In genomic region chr8:12773914-12774313, GRCm38 (mm10) we compare ENCODE assay signal across 25 mouse cellular contexts. TPM values are rescaled to one million over a fixed set of nuclear protein-coding genes. Genes with fewer than 3 reads are reported as not detected.
DNase-seq lines count a peak whose midpoint lies in the region; ATAC-seq and TF ChIP-seq lines count a peak whose summit lies in the region.
"Had no signal": no experiment of that assay in that cellular context is flagged by ENCODE, and none has a peak within 500 bp of the region (broad histone marks: within the 10 kb centered on the region; RNA-seq: fewer than 3 reads in every experiment).

No protein-coding gene starts in this region.

- no peak for ATAC-seq in heart, embryonic 16.5 days (replicated peaks; ENCODE audit: extremely low read depth, insufficient read depth, low FRiP score)
- ATAC-seq in lung, postnatal 0 days, result no peak
- ATAC-seq: activated CD4-positive, CD25-positive, alpha-beta regulatory T cell, adult 4 months; forebrain, embryonic 13.5 days had no signal

- TF ChIP-seq POLR2A in heart, adult 2 months (IDR thresholded peaks at IDR 0.05; ENCODE audit: insufficient read depth, low read depth, low read length), result no peak

- intact Hi-C loops in heart, adult 2 months (cut with DNase I), result no loop called here
- intact Hi-C loops in heart, postnatal 14 days (cut with DNase I), result no loop called here

- H3K27me3 ChIP-seq in heart, adult 2 months (ENCODE audit: control insufficient read depth, insufficient read depth, low read length), result no peaks in the 10 kb centered on the region
- no peaks in the 10 kb centered on the region for H3K27me3 ChIP-seq in heart, embryonic 16.5 days (ENCODE audit: control insufficient read depth, insufficient read depth, low read length)
- H3K27me3 ChIP-seq in lung, postnatal 0 days (replicated peaks; ENCODE audit: insufficient read depth, low read length), result no peaks in the 10 kb centered on the region
- H3K27me3 ChIP-seq: forebrain, embryonic 13.5 days had no signal

- no peak for TF ChIP-seq CTCF in heart, adult 2 months (IDR thresholded peaks at IDR 0.05)
- no peak for TF ChIP-seq CTCF in lung, postnatal 0 days (IDR thresholded peaks at IDR 0.05)

- H3K9ac ChIP-seq in heart, adult 2 months (ENCODE audit: low read depth, low read length), result 0 out of 2 replicates have a peak overlapping the region, but pooled peaks have one; percentile 11
- peak overlapping the region; percentile 56 for H3K9ac ChIP-seq in heart, embryonic 16.5 days (ENCODE audit: low read length)
- no peak overlapping the region for H3K9ac ChIP-seq in lung, postnatal 0 days (replicated peaks; ENCODE audit: low read depth)
- H3K9ac ChIP-seq: forebrain, embryonic 13.5 days had no signal

- H3K27ac ChIP-seq in heart, adult 2 months, result peak overlapping the region; percentile 86
- H3K27ac ChIP-seq in heart, embryonic 16.5 days (ENCODE audit: low read length), result peak overlapping the region; percentile 96
- H3K27ac ChIP-seq in lung, postnatal 0 days (ENCODE audit: low read length), result peak overlapping the region; percentile 57
- H3K27ac ChIP-seq: embryonic facial prominence, embryonic 10.5 days; forebrain, embryonic 13.5 days; hindbrain, embryonic 10.5 days; layer of hippocampus, adult 2 months; left cerebral cortex, adult 2 months; macrophage; midbrain, embryonic 10.5 days had no signal

- H3K4me1 ChIP-seq in heart, adult 2 months (ENCODE audit: control insufficient read depth, insufficient read depth, low read length), result peaks cover 16% of the 10 kb centered on the region
- H3K4me1 ChIP-seq in heart, embryonic 16.5 days (ENCODE audit: control insufficient read depth, insufficient read depth, low read length), result peaks cover 54% of the 10 kb centered on the region
- H3K4me1 ChIP-seq in lung, postnatal 0 days (ENCODE audit: insufficient read depth, low read depth, low read length), result peaks cover 36% of the 10 kb centered on the region; the same call in 1 of the 2 replicates

- no peak overlapping the region for H3K4me3 ChIP-seq in heart, adult 2 months
- no peak overlapping the region for H3K4me3 ChIP-seq in heart, embryonic 16.5 days (ENCODE audit: low read length)
- H3K4me3 ChIP-seq in lung, postnatal 0 days (ENCODE audit: low read depth, low read length), result no peak overlapping the region
- H3K4me3 ChIP-seq: embryonic facial prominence, embryonic 10.5 days; forebrain, embryonic 13.5 days; hindbrain, embryonic 10.5 days; layer of hippocampus, adult 2 months; left cerebral cortex, adult 2 months; midbrain, embryonic 10.5 days had no signal

- WGBS in heart, adult 2 months, result 77% methylated on average over 4 of the region's 4 CpGs
- WGBS in heart, embryonic 16.5 days, result 50% methylated on average over 4 of the region's 4 CpGs
- WGBS in lung, postnatal 0 days, result 51% methylated on average over 4 of the region's 4 CpGs

- DNase-seq in heart, adult 2 months, result no peak
- DNase-seq in heart, postnatal 14 days, result no peak
- no peak for DNase-seq in heart, postnatal 4 days
- DNase-seq in lung, postnatal 0 days (ENCODE audit: low spot score), result no peak
- no peak for DNase-seq in lung, postnatal 10 days
- peak; percentile 40 to 70 for DNase-seq in kidney, postnatal 36 days
- no peak for DNase-seq in layer of hippocampus, postnatal 10 days (ENCODE audit: low spot score in 2 of 2)
- DNase-seq: adrenal gland, postnatal 10 days; cerebellum, adult 9-10 months; gastrocnemius, postnatal 14 days; left cerebral cortex, postnatal 4 days; liver; right cerebral cortex, postnatal 14 days; spleen, adult 18-20 months; thymus, adult 2 months had no signal

- no peaks in the 10 kb centered on the region for H3K9me3 ChIP-seq in heart, embryonic 16.5 days (replicated peaks; ENCODE audit: control insufficient read depth, low read length)
- H3K9me3 ChIP-seq in lung, postnatal 0 days (ENCODE audit: low read length), result no peaks in the 10 kb centered on the region
- H3K9me3 ChIP-seq: embryonic facial prominence, embryonic 10.5 days; forebrain, embryonic 13.5 days; G1E; hindbrain, embryonic 10.5 days; midbrain, embryonic 10.5 days had no signal

- no peak for TF ChIP-seq EP300 in heart, adult 2 months (IDR thresholded peaks at IDR 0.05; ENCODE audit: insufficient read depth, low read depth, low read length)
- no peak for TF ChIP-seq EP300 in lung, postnatal 0 days (IDR thresholded peaks at IDR 0.05)

- no peak overlapping the region for H3K4me2 ChIP-seq in heart, embryonic 16.5 days (ENCODE audit: low read depth, low read length)
- H3K4me2 ChIP-seq in lung, postnatal 0 days (replicated peaks; ENCODE audit: low read depth, low read length), result no peak overlapping the region
- H3K4me2 ChIP-seq: forebrain, embryonic 13.5 days had no signal

- no peaks in the 10 kb centered on the region for H3K36me3 ChIP-seq in heart, adult 2 months (ENCODE audit: control insufficient read depth, insufficient read depth, low read length)
- no peaks in the 10 kb centered on the region for H3K36me3 ChIP-seq in heart, embryonic 16.5 days (ENCODE audit: control insufficient read depth, insufficient read depth)
- H3K36me3 ChIP-seq in lung, postnatal 0 days (ENCODE audit: insufficient read depth, low read length), result no peaks in the 10 kb centered on the region
- H3K36me3 ChIP-seq: embryonic facial prominence, embryonic 10.5 days; G1E; hindbrain, embryonic 10.5 days; midbrain, embryonic 10.5 days had no signal

- H3K79me2 ChIP-seq in heart, adult 2 months (replicated peaks; ENCODE audit: control insufficient read depth, insufficient read depth, low read length), result peaks cover 5% of the 10 kb centered on the region; the same call in 1 of the 2 replicates

RNA-seq across cellular contexts. Expression of gene Atp11a, which starts 17.1 kb away (rescaled TPM):
- 10 to 100 TPM; 79.5 to 80.1 TPM for total RNA-seq in heart, adult 2 months (2021)
- 56.0 and 88.5 TPM in 2 replicates for polyA plus RNA-seq in heart, adult 2 months (2012; rRNA removed)
- 10 to 100 TPM; 80.4 to 85.6 TPM for total RNA-seq in heart, postnatal 14 days (2021)
- polyA plus RNA-seq in heart, embryonic 16.5 days (2015; fragmentation: Nextera tagmentation; extraction: Ambion mirVana), result 10.8 and 13.2 TPM in 2 replicates
- total RNA-seq in heart, postnatal 4 days (2021), result 10 to 100 TPM; 85.5 to 97.3 TPM
- 45.4 and 50.6 TPM in 2 replicates for polyA plus RNA-seq in lung, postnatal 0 days (2015; fragmentation: Nextera tagmentation; extraction: Ambion mirVana)
- 10 to 100 TPM; 61.5 to 65.5 TPM for total RNA-seq in layer of hippocampus, postnatal 10 days (2021)
- polyA plus RNA-seq: G1E had no signal

Comparison
In these comparisons a context has a peak if more than half of its experiments do, and no peak if none do; other contexts are left out.
1. DNase-seq: peak in kidney, postnatal 36 days (2 of 2); none in heart, adult 2 months (0 of 2), heart, postnatal 14 days (0 of 2), heart, postnatal 4 days (single experiment), lung, postnatal 0 days (single experiment), lung, postnatal 10 days (single experiment) and layer of hippocampus, postnatal 10 days (0 of 2).
2. Peak in every context shown above with its lines, with median percentiles within 50 percentile points of each other: H3K27ac ChIP-seq.